In genomic region chrX:106017102-106017501, GRCm38 (mm10) we compare ENCODE assay signal across 9 mouse cellular contexts. TPM values are rescaled to one million over a fixed set of nuclear protein-coding genes. Genes with fewer than 3 reads are reported as not detected.
DNase-seq lines count a peak whose midpoint lies in the region; ATAC-seq and TF ChIP-seq lines count a peak whose summit lies in the region.
"Had no signal": no experiment of that assay in that cellular context is flagged by ENCODE, and none has a peak within 500 bp of the region (broad histone marks: within the 10 kb centered on the region; RNA-seq: fewer than 3 reads in every experiment).

No protein-coding gene starts in this region.

- H3K4me1 ChIP-seq in embryonic facial prominence, embryonic 12.5 days = no peaks in the 10 kb centered on the region
- H3K4me1 ChIP-seq in embryonic facial prominence, embryonic 10.5 days = no peaks in the 10 kb centered on the region
- no peaks in the 10 kb centered on the region for H3K4me1 ChIP-seq in lung, embryonic 14.5 days (ENCODE audit: insufficient read depth)
- no peaks in the 10 kb centered on the region for H3K4me1 ChIP-seq in intestine, postnatal 0 days (replicated peaks; ENCODE audit: control insufficient read depth, insufficient read depth, low read length)
- no peaks in the 10 kb centered on the region for H3K4me1 ChIP-seq in stomach, embryonic 15.5 days

- H3K9ac ChIP-seq in embryonic facial prominence, embryonic 12.5 days = no peak overlapping the region
- no peak overlapping the region; the same call in 1 of the 2 replicates for H3K9ac ChIP-seq in lung, embryonic 14.5 days
- H3K9ac ChIP-seq in intestine, postnatal 0 days (ENCODE audit: low read depth, low read length) = no peak overlapping the region
- no peak overlapping the region for H3K9ac ChIP-seq in stomach, embryonic 15.5 days

- H3K27me3 ChIP-seq in embryonic facial prominence, embryonic 12.5 days = no peaks in the 10 kb centered on the region
- H3K27me3 ChIP-seq in embryonic facial prominence, embryonic 10.5 days (replicated peaks; ENCODE audit: low read depth, poor library complexity, severe bottlenecking) = 0 out of 2 replicates have a peak, but pooled peaks cover 5% of the 10 kb centered on the region
- H3K27me3 ChIP-seq in lung, embryonic 14.5 days (ENCODE audit: insufficient read depth, low read length) = no peaks in the 10 kb centered on the region
- H3K27me3 ChIP-seq in intestine, postnatal 0 days (replicated peaks; ENCODE audit: control insufficient read depth, insufficient read depth, low read length) = no peaks in the 10 kb centered on the region
- no peaks in the 10 kb centered on the region for H3K27me3 ChIP-seq in stomach, embryonic 15.5 days (replicated peaks)

- no peak overlapping the region for H3K27ac ChIP-seq in embryonic facial prominence, embryonic 12.5 days
- no peak overlapping the region for H3K27ac ChIP-seq in embryonic facial prominence, embryonic 10.5 days (replicated peaks)
- no peak overlapping the region for H3K27ac ChIP-seq in lung, embryonic 14.5 days (ENCODE audit: low read depth)
- no peak overlapping the region for H3K27ac ChIP-seq in intestine, postnatal 0 days (ENCODE audit: low read depth, low read length)
- H3K27ac ChIP-seq in stomach, embryonic 15.5 days = no peak overlapping the region

- ATAC-seq in embryonic facial prominence, embryonic 12.5 days (ENCODE audit: insufficient number of reproducible peaks, insufficient read depth, low FRiP score, low TSS enrichment) = no peak
- ATAC-seq in lung, embryonic 14.5 days (ENCODE audit: insufficient read depth) = no peak
- peak; percentile 63 for ATAC-seq in intestine, postnatal 0 days
- no peak for ATAC-seq in stomach, embryonic 15.5 days (ENCODE audit: insufficient read depth, low FRiP score, low read depth)

- WGBS in embryonic facial prominence, embryonic 12.5 days = 87% methylated on average over 3 of the region's 3 CpGs
- 93% methylated on average over 3 of the region's 3 CpGs for WGBS in embryonic facial prominence, embryonic 10.5 days
- 79% methylated on average over 3 of the region's 3 CpGs for WGBS in lung, embryonic 14.5 days
- WGBS in intestine, postnatal 0 days = 51% methylated on average over 3 of the region's 3 CpGs
- 81% methylated on average over 3 of the region's 3 CpGs for WGBS in stomach, embryonic 15.5 days

- peak overlapping the region; percentile 13; the same call in 1 of the 2 replicates for H3K4me2 ChIP-seq in embryonic facial prominence, embryonic 12.5 days (replicated peaks)
- H3K4me2 ChIP-seq in lung, embryonic 14.5 days = peak overlapping the region; percentile 56
- H3K4me2 ChIP-seq in intestine, postnatal 0 days (replicated peaks; ENCODE audit: low read depth) = peak overlapping the region; percentile 57
- H3K4me2 ChIP-seq in stomach, embryonic 15.5 days = peak overlapping the region; percentile 21; the same call in 1 of the 2 replicates

- no peak for DNase-seq in embryonic facial prominence, embryonic 10.5 days (ENCODE audit: low spot score)
- no peak for DNase-seq in lung, embryonic 14.5 days
- no peak for DNase-seq in lung, adult 18-20 months
- DNase-seq in B cell, adult 2 months = no peak
- no peak for DNase-seq in layer of hippocampus, postnatal 10 days (ENCODE audit: low spot score in 2 of 2)
- DNase-seq: adrenal gland, adult 8-10 months had no signal

- H3K36me3 ChIP-seq in embryonic facial prominence, embryonic 12.5 days = peaks cover 11% of the 10 kb centered on the region; the same call in 1 of the 2 replicates
- peaks cover 39% of the 10 kb centered on the region for H3K36me3 ChIP-seq in embryonic facial prominence, embryonic 10.5 days (replicated peaks)
- 0 out of 2 replicates have a peak, but pooled peaks cover 16% of the 10 kb centered on the region for H3K36me3 ChIP-seq in lung, embryonic 14.5 days (ENCODE audit: insufficient read depth)
- no peaks in the 10 kb centered on the region for H3K36me3 ChIP-seq in intestine, postnatal 0 days (ENCODE audit: control insufficient read depth, insufficient read depth)
- no peaks in the 10 kb centered on the region for H3K36me3 ChIP-seq in stomach, embryonic 15.5 days

- no peak overlapping the region for H3K4me3 ChIP-seq in embryonic facial prominence, embryonic 12.5 days
- no peak overlapping the region for H3K4me3 ChIP-seq in embryonic facial prominence, embryonic 10.5 days
- peak overlapping the region; percentile 3; the same call in 1 of the 2 replicates for H3K4me3 ChIP-seq in lung, embryonic 14.5 days (ENCODE audit: low read depth, low read length)
- no peak overlapping the region for H3K4me3 ChIP-seq in intestine, postnatal 0 days (ENCODE audit: low read depth, low read length)
- no peak overlapping the region for H3K4me3 ChIP-seq in stomach, embryonic 15.5 days (replicated peaks)

- no peak for TF ChIP-seq CTCF in lung, embryonic 14.5 days (IDR thresholded peaks at IDR 0.05; ENCODE audit: low read depth)
- TF ChIP-seq CTCF in intestine, postnatal 0 days (IDR thresholded peaks at IDR 0.05; ENCODE audit: low read depth) = no peak

- H3K9me3 ChIP-seq in embryonic facial prominence, embryonic 12.5 days = no peaks in the 10 kb centered on the region
- no peaks in the 10 kb centered on the region for H3K9me3 ChIP-seq in embryonic facial prominence, embryonic 10.5 days
- no peaks in the 10 kb centered on the region for H3K9me3 ChIP-seq in lung, embryonic 14.5 days (ENCODE audit: low read depth, low read length)
- H3K9me3 ChIP-seq in intestine, postnatal 0 days (ENCODE audit: control insufficient read depth) = no peaks in the 10 kb centered on the region
- no peaks in the 10 kb centered on the region for H3K9me3 ChIP-seq in stomach, embryonic 15.5 days

RNA-seq across cellular contexts. Expression of gene Cox7b, which starts 1.6 kb away (rescaled TPM):
- 320 and 347 TPM in 2 replicates for polyA plus RNA-seq in embryonic facial prominence, embryonic 12.5 days (2016; fragmentation: Nextera tagmentation; extraction: Ambion mirVana)
- 346 and 350 TPM in 2 replicates for polyA plus RNA-seq in embryonic facial prominence, embryonic 10.5 days (2016; fragmentation: Nextera tagmentation; extraction: Ambion mirVana)
- polyA plus RNA-seq in lung, embryonic 14.5 days (2014; fragmentation: Nextera tagmentation; extraction: Ambion mirVana) = 327 and 365 TPM in 2 replicates
- 796 and 896 TPM in 2 replicates for polyA plus RNA-seq in intestine, postnatal 0 days (2015; fragmentation: Nextera tagmentation; extraction: Ambion mirVana)
- polyA plus RNA-seq in stomach, embryonic 15.5 days (2015; fragmentation: Nextera tagmentation; extraction: Ambion mirVana) = 412 and 422 TPM in 2 replicates
- 100 to 1,000 TPM; 304 to 332 TPM for total RNA-seq in layer of hippocampus, postnatal 10 days (2021)

RNA-seq across cellular contexts. Expression of gene Magt1, which starts 5.4 kb away (rescaled TPM):
- polyA plus RNA-seq in embryonic facial prominence, embryonic 12.5 days (2016; fragmentation: Nextera tagmentation; extraction: Ambion mirVana) = 59.6 and 64.9 TPM in 2 replicates
- 47.9 and 49.8 TPM in 2 replicates for polyA plus RNA-seq in embryonic facial prominence, embryonic 10.5 days (2016; fragmentation: Nextera tagmentation; extraction: Ambion mirVana)
- polyA plus RNA-seq in lung, embryonic 14.5 days (2014; fragmentation: Nextera tagmentation; extraction: Ambion mirVana) = 62.7 and 63.0 TPM in 2 replicates
- 30.5 and 31.5 TPM in 2 replicates for polyA plus RNA-seq in intestine, postnatal 0 days (2015; fragmentation: Nextera tagmentation; extraction: Ambion mirVana)
- polyA plus RNA-seq in stomach, embryonic 15.5 days (2015; fragmentation: Nextera tagmentation; extraction: Ambion mirVana) = 74.3 and 79.6 TPM in 2 replicates
- total RNA-seq in layer of hippocampus, postnatal 10 days (2021) = 10 to 100 TPM; 14.5 to 21.5 TPM

RNA-seq across cellular contexts. Expression of gene Atp7a, which starts 10.0 kb away (rescaled TPM):
- polyA plus RNA-seq in embryonic facial prominence, embryonic 12.5 days (2016; fragmentation: Nextera tagmentation; extraction: Ambion mirVana) = 32.8 and 34.7 TPM in 2 replicates
- polyA plus RNA-seq in embryonic facial prominence, embryonic 10.5 days (2016; fragmentation: Nextera tagmentation; extraction: Ambion mirVana) = 24.7 and 25.9 TPM in 2 replicates
- 34.4 TPM in 2 replicates for polyA plus RNA-seq in lung, embryonic 14.5 days (2014; fragmentation: Nextera tagmentation; extraction: Ambion mirVana)
- polyA plus RNA-seq in intestine, postnatal 0 days (2015; fragmentation: Nextera tagmentation; extraction: Ambion mirVana) = 9.3 and 10.1 TPM in 2 replicates
- 22.5 and 24.8 TPM in 2 replicates for polyA plus RNA-seq in stomach, embryonic 15.5 days (2015; fragmentation: Nextera tagmentation; extraction: Ambion mirVana)
- total RNA-seq in layer of hippocampus, postnatal 10 days (2021) = 10 to 100 TPM in 1 of 2 experiments, 1 to 10 TPM in 1; 9.8 to 10.5 TPM
